Mouse (Mus musculus): ENCODE measurements around the gene Ghdc.
A peak's percentile ranks its signal among the peaks of the same experiment; 100 is the strongest.

The Ghdc gene

DNA sequence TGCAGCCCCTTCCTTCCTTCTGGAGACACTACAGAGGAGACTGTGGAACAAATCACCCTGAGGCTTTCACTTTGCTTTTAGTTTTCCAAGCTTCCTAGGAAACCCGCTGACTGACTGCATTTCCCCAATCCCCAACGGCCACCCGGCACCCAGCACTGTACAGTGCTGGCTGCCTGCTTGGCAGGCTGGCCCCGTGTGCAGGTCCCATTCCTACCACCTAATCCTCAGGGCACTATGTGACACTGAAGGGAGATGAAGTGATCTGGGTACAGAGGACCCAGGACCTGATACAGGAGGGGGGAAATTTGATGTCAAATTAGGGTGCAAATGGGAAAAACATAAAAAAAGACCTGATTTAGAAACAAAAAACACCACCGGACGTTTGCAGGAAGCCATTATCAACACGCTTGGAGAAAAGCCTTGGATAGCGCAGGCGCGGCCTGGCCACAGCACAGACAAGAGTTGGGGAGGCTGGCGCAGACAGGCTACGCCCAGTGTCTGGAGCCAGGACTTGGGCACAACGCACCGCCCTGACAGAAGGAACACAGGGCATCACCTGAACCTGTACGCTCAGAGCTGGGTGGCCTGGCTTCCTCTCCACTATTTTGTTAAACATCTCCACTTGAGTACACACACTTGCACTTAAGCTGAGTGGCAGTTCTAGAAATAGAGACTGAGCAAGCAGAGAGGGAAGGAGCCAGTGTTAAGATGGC is 11.2 kb upstream of the Ghdc start:
- DNase-seq (ENCODE audit: low read depth), result no peak

DNA sequence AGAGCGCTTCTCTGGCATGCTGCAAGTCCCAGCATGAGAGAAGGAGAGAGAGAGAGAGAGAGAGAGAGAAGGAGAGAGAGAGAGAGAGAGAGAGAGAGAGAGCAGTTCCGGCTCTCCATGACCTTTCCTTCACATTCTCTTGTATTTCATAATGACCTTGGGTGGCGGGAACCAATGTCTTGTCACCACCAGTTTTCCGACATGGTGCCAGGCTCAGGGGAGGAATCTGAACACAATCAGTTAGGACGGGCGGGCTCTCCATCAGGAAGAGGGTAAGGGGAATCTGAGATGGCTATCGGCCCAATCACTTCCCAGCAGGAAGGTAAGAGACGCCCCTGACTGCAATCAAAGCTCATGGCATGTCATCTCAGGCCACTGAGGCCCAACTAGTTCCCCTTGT is 9.5 kb upstream of the Ghdc start:
- DNase-seq (ENCODE audit: low read depth), result no peak

DNA sequence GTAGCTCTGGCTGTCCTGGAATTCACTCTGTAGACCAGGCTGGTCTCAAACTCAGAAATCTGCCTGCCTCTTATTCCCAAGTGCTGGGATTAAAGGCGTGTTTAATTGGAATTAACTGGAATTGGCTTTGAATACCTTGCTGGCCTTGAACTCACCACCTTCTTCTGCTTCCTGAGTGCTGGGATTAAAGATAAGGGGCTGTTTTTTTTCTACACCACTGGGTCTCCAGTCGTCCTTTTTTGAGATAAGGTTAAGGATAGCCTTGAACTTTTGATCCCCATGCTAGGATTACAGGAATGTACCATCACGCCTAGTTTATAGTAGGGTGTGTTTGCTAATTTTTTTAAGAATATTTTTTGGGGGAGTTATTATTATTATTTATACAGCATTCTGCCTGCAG is 7.3 kb upstream of the Ghdc start:
- DNase-seq (ENCODE audit: low read depth), result no peak

DNA sequence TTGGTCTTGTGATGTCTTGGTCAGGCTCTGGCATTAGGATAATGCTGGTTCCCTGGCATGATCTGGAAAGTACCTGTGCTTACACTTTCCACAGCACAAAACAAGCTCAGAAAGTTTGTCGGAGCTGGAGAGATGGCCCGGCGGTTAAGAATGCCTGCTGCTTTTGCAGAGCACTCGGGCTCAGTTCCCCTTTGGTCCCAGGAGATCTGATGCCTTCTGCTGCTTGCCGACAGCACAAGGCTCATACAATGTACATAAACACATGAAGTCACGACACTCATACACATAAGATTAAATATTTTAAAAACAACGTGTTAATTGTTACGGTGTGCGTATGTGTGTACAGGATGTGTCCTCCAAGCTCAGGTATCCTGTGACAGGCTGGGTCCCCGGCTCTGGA is 5.2 kb upstream of the Ghdc start:
- DNase-seq (ENCODE audit: low read depth), result peak; percentile 33

DNA sequence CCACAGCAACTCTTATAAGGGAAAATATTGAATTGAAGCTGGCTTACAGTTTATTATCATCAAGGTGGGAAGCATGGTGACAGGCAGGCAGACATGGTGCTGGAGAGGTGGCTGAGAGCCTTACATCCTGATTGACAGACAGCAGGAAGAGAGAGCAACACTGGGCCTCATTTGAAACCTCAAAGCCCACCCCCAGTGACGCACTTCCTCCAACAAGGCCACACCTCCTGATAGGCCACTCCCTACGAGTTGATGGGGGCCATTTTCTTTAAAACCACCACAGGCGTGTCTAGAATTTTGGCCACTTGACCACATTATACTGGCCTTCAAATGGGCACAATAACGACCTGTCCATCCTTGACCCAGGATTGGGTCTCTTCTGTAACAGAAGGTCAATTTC is 3.5 kb upstream of the Ghdc start:
- no peak for DNase-seq (ENCODE audit: low read depth)

DNA sequence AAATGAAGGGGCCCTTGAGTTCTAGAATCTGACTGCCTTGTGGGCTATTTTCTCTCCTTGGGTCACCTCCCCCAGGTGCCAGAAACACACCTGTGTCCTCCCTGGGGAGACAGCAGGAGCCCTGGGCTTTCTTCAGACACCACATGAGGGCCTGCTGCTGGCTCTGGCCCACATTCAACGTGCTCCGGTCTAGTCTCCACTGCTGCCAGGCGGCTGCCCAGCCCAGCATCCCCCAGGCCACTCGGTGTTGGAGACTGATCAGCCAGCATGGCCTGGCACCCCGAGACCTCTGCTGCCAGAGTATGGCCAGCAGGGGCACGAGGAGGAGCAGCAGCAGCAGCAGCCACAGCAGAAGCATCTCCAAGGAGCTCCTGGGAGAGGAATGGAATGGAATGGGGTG is 777 bp downstream of the Ghdc start:
- DNase-seq (ENCODE audit: low read depth), result peak; percentile 6

DNA sequence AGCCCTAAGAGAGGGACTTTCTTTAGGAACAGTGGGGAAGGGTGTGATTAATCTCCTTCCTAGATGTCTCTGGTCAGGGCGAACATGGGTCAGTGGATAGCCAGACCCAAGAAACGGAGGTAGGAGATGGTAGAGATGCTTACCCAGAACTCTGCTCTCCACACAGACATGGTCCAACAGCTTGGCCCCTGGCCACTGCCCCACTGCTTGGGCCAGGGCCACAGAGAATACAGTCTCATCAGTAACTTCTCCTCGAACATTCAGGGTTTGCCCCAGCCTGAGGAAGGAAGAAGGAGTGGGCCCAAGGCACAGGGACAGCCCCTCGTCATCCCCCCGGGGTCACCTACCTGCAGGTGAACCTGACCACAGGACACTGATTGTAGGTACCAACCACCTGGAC is 2.9 kb downstream of the Ghdc start:
- no peak for DNase-seq (ENCODE audit: low read depth)

DNA sequence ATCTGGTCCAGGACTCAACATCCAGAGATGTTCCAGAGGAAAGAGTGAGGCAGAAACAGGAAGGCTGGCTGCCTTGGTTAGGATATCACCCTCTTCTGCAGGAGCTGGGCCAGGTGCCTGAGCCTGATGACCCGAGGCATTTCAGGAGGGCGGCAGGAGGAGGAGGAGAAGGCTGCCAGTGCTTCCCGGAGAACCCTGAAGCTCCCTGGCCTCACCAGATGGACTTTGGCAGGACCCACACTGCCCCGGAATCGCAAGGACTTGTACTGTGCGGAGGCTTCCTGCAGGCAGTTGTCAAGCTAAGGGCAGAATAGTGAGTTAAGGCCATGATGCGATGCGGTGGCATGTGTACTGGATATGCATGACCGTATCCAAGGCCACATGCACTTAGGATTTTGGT is 4.0 kb downstream of the Ghdc start:
- DNase-seq (ENCODE audit: low read depth), result no peak

DNA sequence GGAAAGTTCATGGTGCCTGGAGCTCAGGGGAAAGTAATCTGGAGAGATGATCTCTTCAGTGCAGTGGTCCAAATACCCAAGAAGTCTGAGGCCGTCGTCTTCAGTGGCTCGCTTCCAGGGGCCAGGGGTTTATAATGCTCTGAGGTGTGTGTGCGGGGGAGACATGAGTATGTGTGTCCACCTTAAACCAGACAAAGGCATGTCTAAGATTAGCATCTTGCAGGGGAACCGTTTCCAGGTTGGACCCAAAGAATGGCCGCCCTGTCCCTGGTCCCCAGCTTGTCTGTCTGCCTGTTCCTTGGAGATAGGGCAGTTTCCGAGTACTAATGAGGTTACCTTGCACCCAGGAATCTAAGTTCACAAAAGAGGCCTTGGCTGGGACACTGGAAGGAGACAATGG is 7.9 kb downstream of the Ghdc start, which contains the start of gene Hcrt:
TSS of gene Hcrt (minus strand) at position 101 of the 400 bp plus-strand sequence.
- DNase-seq (ENCODE audit: low read depth), result no peak

DNA sequence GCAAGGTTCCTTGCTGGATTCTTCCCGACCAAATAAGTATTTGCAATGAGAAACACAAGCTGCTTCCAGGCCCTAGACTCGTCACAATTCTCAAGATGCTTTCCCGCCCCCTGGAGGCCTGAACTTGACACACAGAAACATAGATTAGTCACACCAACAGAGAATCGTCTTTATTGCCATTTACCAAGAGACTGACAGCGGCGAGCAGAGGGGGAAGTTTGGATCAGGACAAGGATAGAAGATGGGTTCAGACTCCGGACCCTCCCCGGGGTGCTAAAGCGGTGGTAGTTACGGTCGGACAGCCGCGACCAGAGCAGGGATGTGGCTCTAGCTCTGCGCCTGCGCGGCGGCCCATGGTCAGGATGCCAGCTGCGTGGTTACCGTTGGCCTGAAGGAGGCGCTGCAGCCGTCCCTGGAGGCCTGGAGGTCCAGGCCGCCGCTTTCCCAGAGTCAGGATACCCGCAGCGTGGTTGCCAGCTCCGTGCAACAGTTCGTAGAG is 9.2 kb downstream of the Ghdc start:
- peak; percentile 65 for DNase-seq (ENCODE audit: low read depth)

DNA sequence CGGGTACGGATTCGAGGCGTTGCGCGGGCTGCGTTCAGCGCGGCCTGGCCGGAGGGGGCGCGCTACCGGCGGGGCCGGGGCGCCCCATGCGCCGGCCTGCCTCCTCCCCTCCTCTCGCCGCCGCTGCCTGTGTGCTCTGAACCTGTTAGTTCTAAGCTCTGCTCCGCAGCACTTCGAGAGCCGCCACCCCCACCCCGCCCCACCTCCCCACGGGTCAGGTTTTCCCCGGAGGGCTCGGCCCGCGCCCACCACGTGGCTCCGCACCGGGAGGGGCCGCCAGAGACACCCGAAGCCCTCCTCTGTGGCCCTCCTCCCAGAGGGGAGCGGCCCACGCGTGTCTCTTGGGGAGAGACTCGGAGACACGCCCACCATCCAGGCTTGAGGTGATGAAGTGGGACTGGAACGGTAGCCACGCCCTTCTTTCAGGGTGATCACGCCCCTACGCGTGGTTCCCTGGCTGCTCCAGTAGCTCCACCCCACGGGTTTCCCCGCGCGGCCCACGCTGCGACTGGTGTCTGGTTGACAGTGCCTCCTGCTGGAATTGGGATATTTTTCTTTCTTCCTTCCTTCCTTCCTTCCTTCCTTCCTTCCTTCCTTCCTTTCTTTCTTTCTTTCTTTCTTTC is 11.0 kb downstream of the Ghdc start, which contains the start of gene Kcnh4:
TSS of gene Kcnh4 (minus strand) at position 332 of the 623 bp plus-strand sequence.
- DNase-seq (ENCODE audit: low read depth), result peak; percentile 22

DNA sequence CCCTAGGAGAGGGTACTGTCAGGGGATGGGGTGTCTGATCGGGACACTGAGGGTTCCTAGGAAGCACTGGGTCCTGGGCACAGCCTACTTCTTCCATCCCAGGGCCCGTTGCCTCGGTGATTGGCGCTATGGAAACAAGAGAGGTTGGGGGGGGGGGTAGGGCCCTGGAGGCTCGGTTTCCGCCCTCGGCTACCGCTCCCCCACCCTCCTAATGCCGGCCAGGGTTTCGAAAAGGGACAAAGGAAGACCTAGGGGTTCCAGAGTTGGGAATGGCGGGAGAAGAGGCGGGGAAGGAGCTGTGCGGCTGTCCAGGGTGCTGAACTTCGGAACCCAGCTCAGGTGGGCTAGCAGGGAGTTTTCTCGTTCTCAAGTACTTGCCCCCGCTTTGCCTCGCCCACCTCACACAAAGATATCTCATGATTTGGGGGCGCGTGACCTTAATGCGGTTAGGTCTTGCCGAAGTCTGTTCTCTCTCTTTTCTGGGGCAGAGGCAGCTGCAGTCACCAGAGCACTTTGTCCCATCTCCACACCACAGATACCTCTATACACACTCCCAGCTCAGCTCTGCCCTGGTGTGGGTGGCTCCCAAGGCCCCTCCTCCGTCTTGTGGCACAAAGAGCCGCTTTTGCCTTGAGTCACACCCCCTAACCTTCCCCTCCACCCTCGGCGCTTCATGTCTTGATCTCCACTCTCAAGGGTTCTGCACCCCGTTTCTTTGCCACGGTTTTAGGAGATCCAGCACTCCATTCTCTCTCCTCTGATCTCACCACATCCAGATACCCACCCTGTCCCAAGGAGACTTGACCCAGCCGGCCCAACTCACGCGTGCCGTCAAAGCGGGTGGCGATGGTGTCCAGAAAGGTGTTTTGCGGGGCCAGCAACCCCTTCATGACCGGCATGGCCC is 11.8 kb downstream of the Ghdc start:
- DNase-seq (ENCODE audit: low read depth), result peak; percentile 74

DNA sequence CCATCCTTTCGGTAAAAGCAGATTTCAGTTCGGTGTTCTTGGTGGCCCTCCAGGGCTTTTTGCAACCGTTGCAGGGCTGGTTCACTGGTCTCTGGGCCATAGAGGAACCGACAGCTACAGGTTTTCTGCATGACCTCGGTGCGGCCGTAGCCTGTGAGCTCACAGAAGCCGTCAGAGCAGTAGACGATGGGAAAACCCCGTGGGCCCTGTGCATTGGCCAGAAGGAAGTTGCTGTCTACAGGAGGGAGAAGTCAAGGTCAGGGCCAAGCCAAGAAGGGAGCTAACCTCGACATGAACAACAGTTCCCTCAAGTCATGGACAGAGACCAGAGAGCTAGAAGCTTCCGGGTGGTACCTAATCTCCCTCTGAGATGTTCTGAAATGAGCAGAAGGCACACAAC is 13.2 kb downstream of the Ghdc start:
- DNase-seq (ENCODE audit: low read depth), result no peak

DNA sequence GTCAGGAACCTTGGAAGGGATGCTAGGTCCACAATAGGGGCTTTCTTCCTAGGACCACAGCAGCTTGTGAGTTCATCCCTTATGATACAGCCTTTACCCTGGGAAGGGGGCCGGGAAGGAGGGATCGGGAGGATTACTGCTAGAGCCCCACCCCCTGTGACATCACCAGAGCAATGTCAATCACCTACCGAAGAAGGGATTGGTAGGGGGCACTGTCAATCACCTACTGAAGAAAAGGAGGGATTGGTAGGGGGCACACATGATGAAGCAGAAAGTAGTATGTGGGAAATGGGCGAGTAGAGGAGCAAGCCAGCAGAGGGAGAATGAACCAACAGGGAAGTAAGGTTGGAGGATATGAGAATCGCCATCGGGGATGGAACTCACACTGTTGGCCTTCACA is 14.3 kb downstream of the Ghdc start:
- no peak for DNase-seq (ENCODE audit: low read depth)

DNA sequence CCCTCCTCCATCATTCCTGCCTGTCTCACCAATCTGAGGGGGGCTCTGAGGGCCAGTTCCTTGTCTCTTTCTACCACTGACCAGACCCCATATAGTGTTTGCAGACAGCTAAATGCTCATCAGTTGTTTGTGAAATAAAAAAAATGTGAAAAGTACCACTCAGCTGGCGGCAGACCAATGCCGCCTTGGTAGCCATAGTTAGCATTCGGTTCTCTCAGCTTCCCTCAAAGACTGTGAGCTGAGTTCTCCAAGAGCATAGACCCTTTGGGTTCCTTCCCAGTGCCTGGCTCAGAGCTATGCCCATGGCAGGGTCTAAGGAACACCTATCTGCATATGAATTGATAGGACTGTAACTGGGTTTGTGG is 16.1 kb downstream of the Ghdc start:
- no peak for DNase-seq (ENCODE audit: low read depth)

DNA sequence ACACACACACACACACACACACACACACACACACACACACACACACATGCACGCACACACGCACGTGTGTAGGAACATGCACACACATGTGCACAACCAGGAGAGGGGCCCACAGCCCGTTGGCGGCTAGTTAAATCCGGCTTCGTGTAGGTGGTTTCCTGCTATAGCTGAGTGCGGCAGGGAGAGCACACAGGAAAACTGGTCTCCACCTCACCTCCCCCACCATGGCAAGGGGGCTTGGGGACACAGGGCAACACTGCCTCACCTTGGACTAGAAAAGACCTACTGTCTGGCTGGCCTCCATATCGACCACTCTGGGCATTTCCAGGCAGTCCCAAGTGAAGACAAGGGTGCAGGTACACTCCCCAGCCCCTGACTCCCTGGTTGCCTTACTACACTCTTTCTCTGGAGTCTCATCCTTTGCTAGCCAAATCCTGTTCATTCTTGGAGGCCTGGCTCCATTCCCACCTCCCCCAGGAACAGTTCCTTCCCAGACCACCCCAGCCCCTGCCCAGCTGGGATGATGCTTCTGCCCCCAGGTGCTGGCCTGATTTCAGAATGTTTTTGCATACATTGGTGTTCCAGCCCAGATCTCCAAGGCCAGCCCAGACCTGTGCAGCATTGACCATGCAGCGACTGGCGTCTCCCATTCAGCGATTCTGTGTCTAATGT is 16.6 kb downstream of the Ghdc start:
- no peak for DNase-seq (ENCODE audit: low read depth)

DNA sequence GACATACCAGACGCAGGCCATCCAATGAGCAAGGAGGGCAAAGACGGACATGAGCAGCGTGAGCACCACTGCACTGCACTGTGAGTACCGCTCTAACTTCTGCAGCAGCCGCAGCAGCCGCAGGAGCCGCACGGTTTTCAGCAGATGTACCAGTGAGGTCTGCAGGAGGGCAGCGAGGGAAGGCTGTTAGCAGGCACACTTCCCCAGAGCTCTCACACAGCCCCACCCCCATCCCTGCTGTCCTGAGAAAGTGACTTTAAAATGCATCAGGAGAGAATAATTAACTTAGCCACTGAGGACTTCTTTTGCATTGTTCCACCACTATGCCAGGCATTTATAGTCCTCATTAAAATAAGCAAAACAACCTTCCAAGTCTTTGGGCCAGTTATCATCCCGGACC is 18.5 kb downstream of the Ghdc start:
- no peak for DNase-seq (ENCODE audit: low read depth)

DNA sequence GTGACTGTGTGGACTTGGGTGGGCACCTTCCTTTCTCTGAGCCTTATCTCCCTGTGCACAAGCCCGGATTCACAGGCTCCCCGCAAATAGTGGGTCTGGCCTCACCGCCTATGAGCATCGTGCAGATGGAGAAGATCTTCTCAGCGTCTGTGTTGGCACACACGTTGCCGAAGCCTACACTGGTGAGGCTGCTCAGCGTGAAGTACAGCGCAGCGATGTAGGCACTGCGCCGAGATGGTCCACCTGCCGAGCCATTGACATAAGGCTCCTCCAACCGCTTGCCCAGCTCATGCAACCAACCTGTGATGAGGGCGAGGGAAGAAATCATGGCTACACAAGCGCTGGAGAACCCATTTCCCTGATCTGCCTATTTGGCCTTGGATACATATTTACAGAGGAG is 20.6 kb downstream of the Ghdc start:
- DNase-seq (ENCODE audit: low read depth), result no peak

DNA sequence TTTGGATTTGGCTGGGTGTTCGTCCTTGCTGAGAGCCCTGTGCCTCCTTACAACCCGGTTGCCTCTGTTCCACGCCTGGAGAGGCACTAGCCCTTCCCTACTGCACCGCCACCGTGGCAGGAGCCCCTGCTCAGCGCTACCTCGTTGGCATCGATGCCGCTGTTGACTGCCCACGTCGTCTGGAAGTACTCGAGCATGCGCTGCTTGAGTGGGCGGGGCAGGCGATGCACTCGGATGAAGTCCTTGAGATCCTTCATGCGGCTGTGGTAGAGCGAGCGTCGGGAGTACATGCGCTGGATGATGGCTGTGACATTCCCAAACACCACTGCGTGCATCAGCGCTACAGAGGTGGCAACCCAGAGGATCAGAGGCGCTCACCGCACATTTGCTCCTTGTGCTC is 21.3 kb downstream of the Ghdc start:
- no peak for DNase-seq (ENCODE audit: low read depth)

DNA sequence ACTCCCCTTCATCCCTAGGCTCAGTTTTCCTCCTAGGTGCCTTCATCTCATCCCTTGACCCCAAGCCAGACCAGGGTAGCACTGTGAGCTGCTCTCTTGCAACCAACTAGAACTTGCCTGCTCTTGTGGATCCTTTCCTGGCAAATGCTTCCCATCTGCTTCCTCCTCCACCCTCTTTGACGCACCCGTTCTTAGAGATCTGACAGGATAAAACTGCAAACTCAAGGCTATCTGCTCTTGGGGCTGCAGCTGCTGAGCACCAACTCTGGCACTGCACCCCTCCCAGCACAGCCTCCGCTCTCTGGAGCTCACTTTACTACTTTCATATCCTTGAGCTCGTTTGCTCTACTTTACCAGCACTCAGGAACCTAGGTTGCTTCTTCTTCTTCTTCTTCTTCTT is 22.1 kb downstream of the Ghdc start:
- no peak for DNase-seq (ENCODE audit: low read depth)

DNA sequence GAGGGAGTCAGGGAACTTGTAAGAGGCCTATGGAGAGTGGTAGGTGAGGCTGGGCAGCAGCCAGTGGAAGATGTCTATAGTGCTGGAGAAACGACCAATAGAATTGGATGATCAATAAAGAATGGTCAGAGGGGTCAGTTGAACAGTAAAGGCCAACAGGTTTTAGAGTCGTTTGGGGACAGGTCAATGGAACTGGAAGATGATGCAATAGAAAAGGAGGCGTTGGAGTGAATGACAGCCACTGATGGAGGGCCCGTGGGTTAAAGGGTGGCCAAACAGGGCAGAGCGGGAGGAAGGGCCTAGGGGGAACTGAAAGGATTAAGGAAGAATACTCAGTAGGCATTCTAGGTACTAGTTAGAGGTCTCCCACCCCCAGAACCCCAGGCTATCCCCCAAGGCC is 23.6 kb downstream of the Ghdc start:
- no peak for DNase-seq (ENCODE audit: low read depth)

DNA sequence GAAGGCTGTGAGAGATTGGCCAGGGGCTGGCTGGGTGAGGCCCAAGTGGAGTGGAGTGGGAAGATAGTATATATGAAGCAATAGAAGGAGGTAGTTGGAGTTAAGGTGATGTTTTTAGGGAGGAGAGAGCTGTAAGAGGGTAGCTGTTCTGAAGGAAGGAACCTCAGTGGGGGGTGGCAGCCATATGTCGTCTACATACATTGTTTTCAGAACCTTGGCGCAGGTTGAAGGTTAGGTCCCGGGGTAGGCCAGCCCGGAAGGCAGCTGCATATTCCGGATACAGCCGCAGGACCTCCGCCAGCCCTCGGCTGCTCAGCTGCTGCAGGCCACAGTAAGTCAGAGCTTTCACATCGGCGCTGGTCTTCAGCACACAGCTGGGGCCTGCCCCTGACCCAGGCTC is 24.2 kb downstream of the Ghdc start:
- no peak for DNase-seq (ENCODE audit: low read depth)

Data from NIH3T3 (cell line).